Mouse (Mus musculus) lung, postnatal 0 days (tissue): ENCODE results near the gene Clspn.

ENCODE experiments used
- CTCF ChIP-seq: IDR thresholded peaks from 2 replicates; pipeline ENCODE4 v1.5.1; 2016; ENCODE audit warnings: antibody characterized with exemption, mild to moderate bottlenecking
- EP300 ChIP-seq: IDR thresholded peaks from 2 replicates; pipeline ENCODE4 v1.6.1; 2016; ENCODE audit warnings: antibody characterized with exemption, mild to moderate bottlenecking, control low read depth

DNA sequence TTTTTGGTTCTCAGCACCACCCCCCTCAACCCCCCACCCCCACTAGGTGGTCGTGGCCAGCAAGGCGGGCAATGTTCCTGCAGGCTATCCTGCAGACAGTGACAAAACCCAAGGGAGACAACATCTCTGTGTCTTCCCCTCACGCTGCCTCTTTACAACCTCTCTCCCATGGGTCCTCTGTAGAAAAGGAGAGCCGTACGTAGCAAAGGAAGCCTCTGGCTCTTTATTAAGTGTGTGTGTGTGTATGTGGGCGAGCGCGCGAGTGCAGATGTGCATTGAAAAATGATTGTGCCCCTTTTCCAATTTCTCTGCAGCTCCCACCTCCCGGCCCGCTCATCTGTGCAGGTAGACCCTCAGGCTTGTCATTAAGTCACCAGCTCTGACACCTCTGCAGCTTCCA is 79.6 kb downstream of the Clspn start:
- TF ChIP-seq CTCF = no peak
- TF ChIP-seq EP300 = no peak
